Mouse (Mus musculus): ENCODE measurements around the gene Ext2. TPM values are rescaled to one million over a fixed set of nuclear protein-coding genes. Genes with fewer than 3 reads are reported as not detected.

The Ext2 gene
- polyA plus RNA-seq, 1 experiment from 2014 or later: 126 TPM

DNA sequence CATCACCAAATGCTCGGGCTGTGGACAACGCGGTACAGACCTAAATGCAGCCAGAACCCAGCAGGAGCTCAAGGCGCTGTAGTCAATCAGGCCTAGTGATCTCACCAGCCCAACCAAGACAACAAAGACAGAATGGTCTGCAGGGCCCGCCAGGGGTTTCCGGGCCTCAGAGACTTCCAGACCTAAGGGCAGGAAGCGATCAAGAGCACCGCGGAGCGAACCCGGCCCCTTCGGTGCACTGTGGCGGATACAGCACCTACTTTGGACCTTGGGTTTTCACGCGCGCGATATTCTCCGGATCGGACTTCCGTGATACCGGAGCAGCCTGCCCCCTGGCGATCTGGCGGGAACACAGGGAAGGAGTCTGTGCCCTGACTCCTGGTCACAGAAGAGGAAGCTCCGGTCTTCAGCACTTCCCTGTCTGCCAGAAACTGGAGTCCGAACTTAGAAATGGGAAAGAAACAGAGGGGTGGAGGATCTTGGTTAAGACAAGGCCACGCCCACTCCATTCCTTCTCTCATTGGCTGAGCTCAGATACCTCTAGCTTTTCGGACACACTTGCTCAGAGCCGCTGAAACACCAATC lies 27.2 kb upstream of the Ext2 start, which contains the start of gene Accs:
Gene Accs (minus strand): TSS at position 439 of the 585 bp plus-strand sequence.
- 0% methylated on average over 28 of the region's 28 CpGs for WGBS
- peak within 1 kb of the TSS; percentile 87 for H3K9ac ChIP-seq (replicated peaks; ENCODE audit: low read length)
- H3K4me2 ChIP-seq (replicated peaks; ENCODE audit: low read depth, low read length): peak within 1 kb of the TSS; percentile 82
- H3K4me1 ChIP-seq (ENCODE audit: insufficient read depth, low read length): peaks cover 12% of the 10 kb centered on the region
- H3K27ac ChIP-seq (ENCODE audit: low read length): peak within 1 kb of the TSS; percentile 88
- peak within 1 kb of the TSS; percentile 69 for H3K4me3 ChIP-seq (ENCODE audit: low read length)
- no peaks in the 10 kb centered on the region for H3K9me3 ChIP-seq (ENCODE audit: low read length)
- peak; percentile 94 for ATAC-seq (ENCODE audit: low FRiP score, low TSS enrichment)
- no peaks in the 10 kb centered on the region; the same call in 1 of the 2 replicates for H3K36me3 ChIP-seq (ENCODE audit: insufficient read depth, low read length)
- H3K27me3 ChIP-seq (ENCODE audit: insufficient read depth, low read length): no peaks in the 10 kb centered on the region

DNA sequence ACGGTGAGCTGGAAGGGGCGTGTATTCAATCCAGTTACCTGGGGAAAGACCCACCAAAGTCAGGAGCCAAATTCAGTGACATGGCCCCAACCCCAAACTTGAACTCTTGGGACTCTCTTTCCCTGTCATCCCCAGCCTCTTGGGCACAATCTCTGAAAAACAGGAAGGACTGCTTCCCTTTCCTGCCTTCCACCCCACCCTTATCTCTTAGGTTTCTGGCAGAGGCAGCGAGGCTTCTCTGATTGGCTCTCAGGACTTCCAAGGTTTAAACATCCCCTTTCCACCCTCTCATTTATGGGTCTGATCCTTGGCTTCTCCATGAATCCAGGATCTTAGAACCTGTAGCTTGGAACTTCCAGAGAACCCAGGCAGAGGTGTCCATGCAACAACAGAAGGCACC lies 19.0 kb upstream of the Ext2 start:
- ATAC-seq (ENCODE audit: low FRiP score, low TSS enrichment): no peak
- peaks cover 35% of the 10 kb centered on the region for H3K36me3 ChIP-seq (ENCODE audit: insufficient read depth, low read length)

DNA sequence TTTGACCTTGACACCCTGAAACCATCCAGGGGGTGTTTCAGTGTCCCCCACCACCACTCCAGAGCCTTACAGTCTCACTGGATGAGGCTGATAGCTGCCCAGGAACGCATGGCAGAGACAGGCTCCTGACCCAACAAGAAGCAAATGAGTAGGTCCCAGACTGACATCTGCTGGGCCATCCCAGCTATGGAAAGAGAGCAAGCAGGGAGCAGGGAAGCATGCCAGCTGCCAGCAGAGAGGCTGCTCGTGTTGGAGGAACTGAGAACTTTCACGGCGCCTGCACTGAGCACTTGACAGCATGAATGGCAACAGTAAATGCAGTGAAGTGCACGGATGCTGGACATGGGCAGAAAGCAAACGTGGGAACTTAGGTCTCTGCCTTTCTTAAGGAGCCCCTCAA lies 17.7 kb upstream of the Ext2 start:
- H3K36me3 ChIP-seq (ENCODE audit: insufficient read depth, low read length): peaks cover 35% of the 10 kb centered on the region
- no peaks in the 10 kb centered on the region for H3K27me3 ChIP-seq (ENCODE audit: insufficient read depth, low read length)
- no peak overlapping the region for H3K9ac ChIP-seq (replicated peaks; ENCODE audit: low read length)
- 84% methylated on average over 6 of the region's 6 CpGs for WGBS
- H3K4me1 ChIP-seq (ENCODE audit: insufficient read depth, low read length): no peaks in the 10 kb centered on the region
- H3K4me3 ChIP-seq (ENCODE audit: low read length): no peak overlapping the region
- no peak overlapping the region for H3K4me2 ChIP-seq (replicated peaks; ENCODE audit: low read depth, low read length)
- H3K27ac ChIP-seq (ENCODE audit: low read length): no peak overlapping the region
- ATAC-seq (ENCODE audit: low FRiP score, low TSS enrichment): no peak
- no peaks in the 10 kb centered on the region for H3K9me3 ChIP-seq (ENCODE audit: low read length)

More for the DNA sequence above, 19.0 kb upstream of the Ext2 start:
- Histone ChIP-seq H3K9me3 (ENCODE audit: low read length) (no peaks in the 10 kb centered on the region), H3K27me3 (ENCODE audit: insufficient read depth, low read length) (no peaks in the 10 kb centered on the region), H3K4me3 (ENCODE audit: low read length) (no peak overlapping the region), H3K9ac (replicated peaks; ENCODE audit: low read length) (no peak overlapping the region), H3K27ac (ENCODE audit: low read length) (no peak overlapping the region), H3K4me2 (replicated peaks; ENCODE audit: low read depth, low read length) (no peak overlapping the region), H3K4me1 (ENCODE audit: insufficient read depth, low read length) (no peaks in the 10 kb centered on the region)
- WGBS: 90% methylated on average over 3 of the region's 3 CpGs

DNA sequence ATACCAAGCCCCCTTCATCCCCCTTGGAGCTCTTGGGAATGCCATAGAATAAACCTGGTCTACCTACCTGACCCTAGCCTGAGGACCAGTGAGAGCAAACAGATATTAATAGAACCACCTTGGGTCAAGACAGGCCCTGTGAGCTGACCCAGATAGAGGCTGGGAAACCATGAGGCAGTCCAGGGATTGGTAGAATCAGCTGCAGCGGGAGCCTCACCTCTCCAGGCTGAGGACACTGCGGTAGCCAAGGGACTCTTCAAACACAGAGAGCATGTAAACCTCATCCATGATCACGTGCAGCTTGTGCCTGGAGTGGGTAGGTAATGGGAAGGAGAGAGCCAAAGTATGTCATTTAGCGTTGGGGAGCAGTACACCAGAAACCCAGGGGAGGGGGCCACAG lies 16.6 kb upstream of the Ext2 start:
- no peak overlapping the region for H3K4me2 ChIP-seq (replicated peaks; ENCODE audit: low read depth, low read length)
- no peak for ATAC-seq (ENCODE audit: low FRiP score, low TSS enrichment)
- peaks cover 32% of the 10 kb centered on the region for H3K36me3 ChIP-seq (ENCODE audit: insufficient read depth, low read length)
- no peaks in the 10 kb centered on the region for H3K9me3 ChIP-seq (ENCODE audit: low read length)
- no peak overlapping the region for H3K9ac ChIP-seq (replicated peaks; ENCODE audit: low read length)
- H3K27ac ChIP-seq (ENCODE audit: low read length): no peak overlapping the region
- no peaks in the 10 kb centered on the region for H3K4me1 ChIP-seq (ENCODE audit: insufficient read depth, low read length)
- no peaks in the 10 kb centered on the region for H3K27me3 ChIP-seq (ENCODE audit: insufficient read depth, low read length)
- H3K4me3 ChIP-seq (ENCODE audit: low read length): no peak overlapping the region
- over 99% methylated on average over 4 of the region's 4 CpGs for WGBS

DNA sequence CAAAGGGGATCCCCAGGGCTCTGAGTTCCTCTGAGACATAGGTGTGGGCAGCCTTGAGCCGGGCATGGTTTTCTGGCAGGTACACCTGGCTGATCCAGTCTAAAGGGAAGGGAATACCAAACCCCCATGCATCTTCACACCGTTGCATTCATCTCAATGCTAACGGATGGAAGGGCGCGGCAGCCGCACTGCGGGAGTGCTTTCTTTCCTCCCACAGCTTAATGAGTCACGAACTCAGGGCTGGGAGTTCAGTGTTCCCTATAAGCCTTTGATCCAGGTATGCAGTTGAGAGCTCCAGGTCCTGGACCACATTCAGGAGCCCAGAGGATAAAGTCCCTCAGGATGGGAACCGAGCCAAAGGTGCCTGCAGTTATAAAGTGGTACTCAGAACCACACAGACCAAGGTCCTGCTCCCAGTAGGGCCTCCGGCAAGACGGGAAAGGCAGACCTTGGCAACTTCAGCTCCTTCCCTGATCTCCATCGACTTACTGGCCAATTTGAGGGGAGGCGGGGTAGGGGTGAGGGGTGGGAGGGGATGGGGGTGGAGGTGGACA lies 13.9 kb upstream of the Ext2 start:
- H3K4me2 ChIP-seq (replicated peaks; ENCODE audit: low read depth, low read length): no peak overlapping the region
- peaks cover 26% of the 10 kb centered on the region for H3K36me3 ChIP-seq (ENCODE audit: insufficient read depth, low read length)
- H3K27me3 ChIP-seq (ENCODE audit: insufficient read depth, low read length): no peaks in the 10 kb centered on the region
- ATAC-seq (ENCODE audit: low FRiP score, low TSS enrichment): no peak
- H3K9ac ChIP-seq (replicated peaks; ENCODE audit: low read length): no peak overlapping the region
- no peak overlapping the region for H3K27ac ChIP-seq (ENCODE audit: low read length)
- WGBS: 78% methylated on average over 13 of the region's 13 CpGs
- H3K4me3 ChIP-seq (ENCODE audit: low read length): no peak overlapping the region
- no peaks in the 10 kb centered on the region for H3K4me1 ChIP-seq (ENCODE audit: insufficient read depth, low read length)
- no peaks in the 10 kb centered on the region for H3K9me3 ChIP-seq (ENCODE audit: low read length)

DNA sequence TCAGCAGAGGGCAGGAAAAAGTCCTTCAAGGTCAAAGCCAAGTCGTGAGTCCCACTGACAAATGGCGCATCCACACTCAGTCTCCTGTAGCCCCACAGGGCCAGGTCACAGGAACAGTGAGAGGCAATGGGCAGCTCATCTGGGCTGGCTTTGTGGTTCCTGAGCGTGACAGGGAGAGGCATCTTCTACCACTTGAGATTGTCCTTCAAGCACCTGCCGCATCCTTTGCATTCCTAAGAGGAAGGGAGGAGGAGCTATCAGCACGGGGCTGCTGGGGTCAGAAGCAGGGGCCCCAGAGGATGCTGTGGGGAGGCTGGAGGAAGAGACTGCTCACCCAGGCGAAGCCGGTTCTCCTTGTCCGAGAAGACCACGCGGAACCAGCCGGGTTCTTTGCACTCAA lies 13.2 kb upstream of the Ext2 start:
- no peak for ATAC-seq (ENCODE audit: low FRiP score, low TSS enrichment)
- Histone ChIP-seq H3K4me1 (ENCODE audit: insufficient read depth, low read length) (no peaks in the 10 kb centered on the region), H3K36me3 (ENCODE audit: insufficient read depth, low read length) (peaks cover 19% of the 10 kb centered on the region), H3K9me3 (ENCODE audit: low read length) (no peaks in the 10 kb centered on the region), H3K4me3 (ENCODE audit: low read length) (no peak overlapping the region), H3K27ac (ENCODE audit: low read length) (no peak overlapping the region), H3K4me2 (replicated peaks; ENCODE audit: low read depth, low read length) (no peak overlapping the region), H3K27me3 (ENCODE audit: insufficient read depth, low read length) (no peaks in the 10 kb centered on the region), H3K9ac (replicated peaks; ENCODE audit: low read length) (no peak overlapping the region)
- 80% methylated on average over 11 of the region's 11 CpGs for WGBS

DNA sequence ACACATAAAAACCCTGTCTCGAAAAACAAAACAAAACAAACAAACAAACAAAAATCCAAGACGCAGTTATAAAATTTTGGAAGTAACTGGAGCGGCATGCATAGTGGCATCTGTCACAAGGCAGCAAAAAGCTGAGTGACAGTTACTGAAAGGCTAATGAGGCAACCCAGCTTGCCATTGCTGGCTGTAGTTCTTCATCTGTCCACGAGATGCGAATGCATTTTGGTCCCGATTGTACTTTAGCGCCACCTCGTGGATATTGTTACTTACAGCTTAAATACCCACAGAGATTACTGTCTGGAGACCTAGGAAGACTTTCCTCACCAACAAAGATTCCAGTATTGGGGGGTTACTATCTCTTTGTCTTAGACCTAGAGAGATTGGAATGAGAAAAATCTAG lies 1.2 kb upstream of the Ext2 start:
- no peaks in the 10 kb centered on the region for H3K27me3 ChIP-seq (ENCODE audit: insufficient read depth, low read length)
- no peak for ATAC-seq (ENCODE audit: low FRiP score, low TSS enrichment)
- no peak overlapping the region for H3K4me2 ChIP-seq (replicated peaks; ENCODE audit: low read depth, low read length)
- H3K4me1 ChIP-seq (ENCODE audit: insufficient read depth, low read length): peaks cover 8% of the 10 kb centered on the region
- 18% methylated on average over 8 of the region's 8 CpGs for WGBS
- H3K9ac ChIP-seq (replicated peaks; ENCODE audit: low read length): no peak overlapping the region
- H3K9me3 ChIP-seq (ENCODE audit: low read length): no peaks in the 10 kb centered on the region
- H3K27ac ChIP-seq (ENCODE audit: low read length): no peak overlapping the region
- H3K36me3 ChIP-seq (ENCODE audit: insufficient read depth, low read length): no peaks in the 10 kb centered on the region; the same call in 1 of the 2 replicates
- H3K4me3 ChIP-seq (ENCODE audit: low read length): no peak overlapping the region

DNA sequence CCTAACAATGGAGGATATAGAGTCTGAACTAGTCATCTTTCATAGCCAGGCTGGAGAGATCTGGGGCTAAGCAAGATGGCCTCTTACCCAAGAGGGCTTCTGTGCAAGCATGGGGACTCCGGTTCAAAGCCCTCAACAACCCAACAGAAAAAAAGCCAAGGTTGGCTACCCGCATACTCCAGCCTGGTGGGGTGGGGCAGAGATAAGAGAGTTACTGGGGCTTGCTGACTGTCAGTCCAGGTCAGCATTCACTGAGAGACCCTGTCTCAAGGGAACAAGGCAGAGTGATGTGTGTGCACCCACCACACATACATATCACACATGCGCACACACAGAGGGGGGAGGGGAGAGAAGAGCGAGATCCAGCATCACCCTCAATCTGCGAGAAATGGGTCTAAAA lies 4.6 kb downstream of the Ext2 start:
- 96% methylated on average over 5 of the region's 5 CpGs for WGBS
- Histone ChIP-seq H3K36me3 (ENCODE audit: insufficient read depth, low read length) (peaks cover 9% of the 10 kb centered on the region; the same call in 1 of the 2 replicates), H3K9ac (replicated peaks; ENCODE audit: low read length) (no peak overlapping the region), H3K9me3 (ENCODE audit: low read length) (no peaks in the 10 kb centered on the region), H3K4me3 (ENCODE audit: low read length) (no peak overlapping the region), H3K4me2 (replicated peaks; ENCODE audit: low read depth, low read length) (no peak overlapping the region), H3K27ac (ENCODE audit: low read length) (no peak overlapping the region), H3K27me3 (ENCODE audit: insufficient read depth, low read length) (no peaks in the 10 kb centered on the region), H3K4me1 (ENCODE audit: insufficient read depth, low read length) (peaks cover 8% of the 10 kb centered on the region)
- ATAC-seq (ENCODE audit: low FRiP score, low TSS enrichment): no peak

DNA sequence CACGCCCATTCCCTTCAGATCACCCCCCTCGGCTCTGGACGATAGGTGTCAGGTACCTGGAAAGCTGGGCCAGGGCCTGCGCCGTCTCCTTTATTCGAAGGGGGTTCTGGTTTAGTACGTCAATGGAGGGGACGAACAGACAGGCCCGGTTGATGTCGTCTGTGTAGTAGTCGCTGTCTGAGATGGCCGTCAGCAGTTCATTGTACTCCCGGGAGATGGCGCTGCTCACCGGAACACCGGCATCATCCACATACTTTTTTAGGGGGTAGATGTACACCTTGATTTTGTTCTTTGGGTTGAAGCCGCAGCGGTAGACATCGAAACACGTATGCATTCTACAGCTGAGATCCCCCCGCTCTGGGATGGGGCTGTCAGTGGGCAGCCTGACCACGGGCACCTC lies 9.0 kb downstream of the Ext2 start:
- 92% methylated on average over 22 of the region's 22 CpGs for WGBS

DNA sequence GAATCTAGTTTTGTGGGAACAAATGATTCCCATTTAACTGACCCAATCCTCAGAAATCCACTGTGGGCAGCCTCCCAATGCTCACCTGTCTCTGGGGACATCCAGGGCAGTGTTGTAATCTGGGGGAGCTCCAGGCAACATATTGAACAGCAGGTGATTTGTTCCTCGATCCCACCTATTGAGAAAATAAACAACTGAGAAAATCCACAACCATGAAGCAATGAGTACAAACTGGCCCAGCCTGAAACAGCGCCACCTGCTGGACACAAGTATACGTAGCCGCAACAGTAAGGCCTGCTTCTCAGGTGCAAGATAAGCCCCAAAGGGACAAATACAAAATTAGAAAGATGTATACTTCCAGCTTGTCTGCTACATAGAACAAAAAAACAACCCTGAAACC lies 10.6 kb downstream of the Ext2 start:
- Histone ChIP-seq H3K27me3 (ENCODE audit: insufficient read depth, low read length) (no peaks in the 10 kb centered on the region), H3K4me1 (ENCODE audit: insufficient read depth, low read length) (no peaks in the 10 kb centered on the region), H3K9me3 (ENCODE audit: low read length) (no peaks in the 10 kb centered on the region), H3K9ac (replicated peaks; ENCODE audit: low read length) (no peak overlapping the region), H3K36me3 (ENCODE audit: insufficient read depth, low read length) (peaks cover 27% of the 10 kb centered on the region), H3K27ac (ENCODE audit: low read length) (no peak overlapping the region), H3K4me2 (replicated peaks; ENCODE audit: low read depth, low read length) (no peak overlapping the region), H3K4me3 (ENCODE audit: low read length) (no peak overlapping the region)
- no peak for ATAC-seq (ENCODE audit: low FRiP score, low TSS enrichment)
- WGBS: 42% methylated on average over 4 of the region's 4 CpGs

More for the DNA sequence above, 9.0 kb downstream of the Ext2 start:
- Histone ChIP-seq H3K4me3 (ENCODE audit: low read length) (no peak overlapping the region), H3K9me3 (ENCODE audit: low read length) (no peaks in the 10 kb centered on the region), H3K27ac (ENCODE audit: low read length) (no peak overlapping the region), H3K36me3 (ENCODE audit: insufficient read depth, low read length) (peaks cover 27% of the 10 kb centered on the region), H3K27me3 (ENCODE audit: insufficient read depth, low read length) (no peaks in the 10 kb centered on the region), H3K9ac (replicated peaks; ENCODE audit: low read length) (no peak overlapping the region), H3K4me2 (replicated peaks; ENCODE audit: low read depth, low read length) (no peak overlapping the region), H3K4me1 (ENCODE audit: insufficient read depth, low read length) (no peaks in the 10 kb centered on the region)
- ATAC-seq (ENCODE audit: low FRiP score, low TSS enrichment): no peak
